Mouse (Mus musculus): ENCODE data around the gene Prdx1. TPM values are rescaled to one million over a fixed set of nuclear protein-coding genes. Genes with fewer than 3 reads are reported as not detected.
"Not testable (repeated sequence)": the region's sequence is repeated elsewhere in the genome, so short reads cannot be mapped to it uniquely, and the experiment has no call there.

Prdx1 gene
- polyA plus RNA-seq, 1 experiment from 2014 or later = 1,024 TPM

DNA sequence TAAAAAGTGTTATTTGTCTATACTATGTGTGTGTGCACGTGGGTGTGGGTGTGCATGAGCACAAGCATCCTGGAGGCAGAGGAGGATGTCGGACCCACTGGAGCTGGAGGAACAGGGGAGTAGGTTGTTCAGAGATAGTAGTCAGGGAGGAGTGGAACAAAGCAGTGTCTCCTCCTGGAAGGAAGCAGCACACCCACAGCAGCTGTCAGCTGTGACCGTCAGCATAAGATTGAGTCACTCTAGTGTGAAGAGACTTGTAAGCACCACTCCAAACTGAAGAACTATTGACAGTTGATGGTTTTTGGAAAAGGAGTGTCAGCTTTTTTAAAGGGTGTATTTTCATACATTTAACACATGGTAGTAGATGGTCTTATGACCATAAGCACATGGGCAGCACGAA lies 18.7 kb upstream of the Prdx1 start:
- Histone ChIP-seq H3K4me1 (ENCODE audit: control insufficient read depth, insufficient read depth, low read length) (no peaks in the 10 kb centered on the region), H3K27me3 (ENCODE audit: control insufficient read depth, insufficient read depth, low read length) (no peaks in the 10 kb centered on the region), H3K27ac (ENCODE audit: low read depth, low read length) (no peak overlapping the region), H3K36me3 (ENCODE audit: control insufficient read depth, insufficient read depth, low read length) (no peaks in the 10 kb centered on the region), H3K4me3 (ENCODE audit: low read depth, low read length) (no peak overlapping the region), H3K9ac (ENCODE audit: low read depth, low read length) (no peak overlapping the region), H3K4me2 (no peak overlapping the region), H3K9me3 (replicated peaks; ENCODE audit: control insufficient read depth, low read length) (no peaks in the 10 kb centered on the region)
- WGBS (ENCODE audit: insufficient replicate concordance) = 55% methylated on average over 4 of the region's 4 CpGs
- ATAC-seq (replicated peaks; ENCODE audit: insufficient number of reproducible peaks, low FRiP score, low TSS enrichment) = no peak

DNA sequence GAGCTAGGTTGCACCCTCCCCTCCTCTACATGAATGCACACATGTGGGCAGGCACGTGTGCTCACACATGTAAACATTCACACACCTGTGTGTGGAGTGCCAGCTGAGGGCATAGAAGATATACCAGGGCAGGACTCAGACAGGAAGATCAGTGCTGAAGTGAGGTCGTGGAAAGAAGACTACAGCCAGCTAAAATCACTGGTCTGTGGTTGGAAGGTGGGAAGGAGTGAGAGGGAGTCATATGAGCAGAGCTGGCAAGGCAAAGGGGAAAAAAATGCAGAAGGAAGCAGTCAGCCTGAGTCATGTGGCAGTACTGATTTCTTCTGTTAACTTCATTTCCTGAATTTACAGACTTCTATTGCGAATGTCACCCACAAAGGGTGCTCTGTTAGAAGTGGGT lies 17.2 kb upstream of the Prdx1 start:
- no peak overlapping the region for H3K4me2 ChIP-seq
- no peak overlapping the region for H3K4me3 ChIP-seq (ENCODE audit: low read depth, low read length)
- 0 out of 2 replicates have a peak, but pooled peaks cover 3% of the 10 kb centered on the region for H3K4me1 ChIP-seq (ENCODE audit: control insufficient read depth, insufficient read depth, low read length)
- H3K9me3 ChIP-seq (replicated peaks; ENCODE audit: control insufficient read depth, low read length) = no peaks in the 10 kb centered on the region
- H3K27me3 ChIP-seq (ENCODE audit: control insufficient read depth, insufficient read depth, low read length) = no peaks in the 10 kb centered on the region
- H3K9ac ChIP-seq (ENCODE audit: low read depth, low read length) = no peak overlapping the region
- WGBS (ENCODE audit: insufficient replicate concordance) = 53% methylated on average over 3 of the region's 3 CpGs
- no peak overlapping the region for H3K27ac ChIP-seq (ENCODE audit: low read depth, low read length)
- no peaks in the 10 kb centered on the region for H3K36me3 ChIP-seq (ENCODE audit: control insufficient read depth, insufficient read depth, low read length)
- ATAC-seq (replicated peaks; ENCODE audit: insufficient number of reproducible peaks, low FRiP score, low TSS enrichment) = no peak

DNA sequence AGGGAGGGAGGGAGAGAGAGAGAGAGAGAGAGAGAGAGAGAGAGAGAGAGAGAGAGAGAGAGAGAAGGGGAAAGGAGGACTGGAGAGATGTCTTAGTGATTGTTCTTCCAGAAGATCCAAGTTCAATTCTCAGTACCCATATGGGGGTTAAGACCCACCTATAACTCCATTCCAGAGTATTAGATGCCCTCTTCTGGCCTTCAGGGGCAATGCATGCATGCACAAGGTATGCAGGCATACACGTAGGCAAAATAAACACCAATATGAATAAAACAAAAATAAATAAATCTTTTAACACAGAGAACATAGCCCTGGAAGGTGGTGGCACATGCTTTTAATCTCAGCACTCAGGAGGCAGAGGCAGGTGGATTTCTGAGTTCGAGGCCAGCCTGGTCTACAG lies 16.1 kb upstream of the Prdx1 start:
- H3K9ac ChIP-seq (ENCODE audit: low read depth, low read length) = no peak overlapping the region
- H3K9me3 ChIP-seq (replicated peaks; ENCODE audit: control insufficient read depth, low read length) = no peaks in the 10 kb centered on the region
- H3K4me2 ChIP-seq = no peak overlapping the region
- H3K27me3 ChIP-seq (ENCODE audit: control insufficient read depth, insufficient read depth, low read length) = no peaks in the 10 kb centered on the region
- H3K27ac ChIP-seq (ENCODE audit: low read depth, low read length) = no peak overlapping the region
- 54% methylated on average over 2 of the region's 2 CpGs for WGBS (ENCODE audit: insufficient replicate concordance)
- ATAC-seq (replicated peaks; ENCODE audit: insufficient number of reproducible peaks, low FRiP score, low TSS enrichment) = no peak
- no peaks in the 10 kb centered on the region for H3K36me3 ChIP-seq (ENCODE audit: control insufficient read depth, insufficient read depth, low read length)
- 0 out of 2 replicates have a peak, but pooled peaks cover 3% of the 10 kb centered on the region for H3K4me1 ChIP-seq (ENCODE audit: control insufficient read depth, insufficient read depth, low read length)
- no peak overlapping the region for H3K4me3 ChIP-seq (ENCODE audit: low read depth, low read length)

GRCm38 (mm10) chr4:116672785-116673184 lies 12.6 kb upstream of the Prdx1 start:
- 59% methylated on average over 2 of the region's 2 CpGs for WGBS (ENCODE audit: insufficient replicate concordance)
- Histone ChIP-seq H3K4me3 (ENCODE audit: low read depth, low read length) (no peak overlapping the region), H3K4me2 (no peak overlapping the region), H3K27ac (ENCODE audit: low read depth, low read length) (no peak overlapping the region), H3K4me1 (ENCODE audit: control insufficient read depth, insufficient read depth, low read length) (0 out of 2 replicates have a peak, but pooled peaks cover 3% of the 10 kb centered on the region), H3K9ac (ENCODE audit: low read depth, low read length) (no peak overlapping the region), H3K36me3 (ENCODE audit: control insufficient read depth, insufficient read depth, low read length) (no peaks in the 10 kb centered on the region), H3K9me3 (replicated peaks; ENCODE audit: control insufficient read depth, low read length) (no peaks in the 10 kb centered on the region), H3K27me3 (ENCODE audit: control insufficient read depth, insufficient read depth, low read length) (no peaks in the 10 kb centered on the region)
- no peak for ATAC-seq (replicated peaks; ENCODE audit: insufficient number of reproducible peaks, low FRiP score, low TSS enrichment)

DNA sequence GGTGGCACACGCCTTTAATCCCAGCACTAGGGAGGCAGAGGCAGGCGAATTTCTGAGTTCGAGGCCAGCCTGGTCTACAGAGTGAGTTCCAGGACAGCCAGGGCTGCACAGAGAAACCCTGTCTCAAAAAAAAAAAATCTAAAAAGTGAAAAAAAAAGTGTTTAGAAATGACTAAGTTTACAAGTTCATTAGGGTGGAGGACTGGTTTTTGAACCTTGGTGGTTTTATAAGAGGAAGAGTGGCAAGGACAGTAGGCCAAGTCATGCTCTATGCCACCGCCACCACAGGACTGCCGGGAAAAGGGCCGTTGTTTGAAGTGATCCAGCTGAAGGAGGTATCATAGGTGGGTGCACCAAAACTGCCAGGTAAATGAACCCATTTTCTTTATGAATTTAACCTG lies 10.6 kb upstream of the Prdx1 start:
- 88% methylated on average over 6 of the region's 6 CpGs for WGBS (ENCODE audit: insufficient replicate concordance)
- not testable (repeated sequence) for ATAC-seq (replicated peaks; ENCODE audit: insufficient number of reproducible peaks, low FRiP score, low TSS enrichment); H3K27ac ChIP-seq (ENCODE audit: low read depth, low read length); H3K9ac ChIP-seq (ENCODE audit: low read depth, low read length); H3K36me3 ChIP-seq (ENCODE audit: control insufficient read depth, insufficient read depth, low read length); H3K4me2 ChIP-seq; H3K9me3 ChIP-seq (replicated peaks; ENCODE audit: control insufficient read depth, low read length); H3K4me1 ChIP-seq (ENCODE audit: control insufficient read depth, insufficient read depth, low read length); H3K27me3 ChIP-seq (ENCODE audit: control insufficient read depth, insufficient read depth, low read length); H3K4me3 ChIP-seq (ENCODE audit: low read depth, low read length)

DNA sequence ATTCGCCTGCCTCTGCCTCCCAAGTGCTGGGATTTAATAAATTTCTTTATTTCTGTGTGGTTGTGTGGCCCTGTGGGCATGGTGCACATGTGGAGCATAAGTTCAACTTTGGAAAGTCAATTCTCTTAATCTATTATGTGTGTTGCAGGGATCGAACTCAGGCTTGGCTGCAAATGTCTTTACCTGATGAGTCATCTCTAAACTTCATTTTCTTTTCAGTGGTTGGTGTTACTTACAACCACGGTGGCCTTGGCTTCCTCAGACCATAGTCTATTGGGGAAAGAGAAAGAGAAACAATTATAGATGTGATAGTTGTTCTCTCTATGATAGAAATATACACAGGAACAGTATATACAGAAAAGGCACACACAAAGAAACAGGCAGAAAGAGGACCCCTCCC lies 9.3 kb upstream of the Prdx1 start:
- no peaks in the 10 kb centered on the region for H3K36me3 ChIP-seq (ENCODE audit: control insufficient read depth, insufficient read depth, low read length)
- H3K4me2 ChIP-seq = no peak overlapping the region
- no peak for ATAC-seq (replicated peaks; ENCODE audit: insufficient number of reproducible peaks, low FRiP score, low TSS enrichment)
- H3K27ac ChIP-seq (ENCODE audit: low read depth, low read length) = no peak overlapping the region
- H3K4me1 ChIP-seq (ENCODE audit: control insufficient read depth, insufficient read depth, low read length) = 0 out of 2 replicates have a peak, but pooled peaks cover 3% of the 10 kb centered on the region
- H3K4me3 ChIP-seq (ENCODE audit: low read depth, low read length) = no peak overlapping the region
- H3K27me3 ChIP-seq (ENCODE audit: control insufficient read depth, insufficient read depth, low read length) = no peaks in the 10 kb centered on the region
- no peak overlapping the region for H3K9ac ChIP-seq (ENCODE audit: low read depth, low read length)
- no peaks in the 10 kb centered on the region for H3K9me3 ChIP-seq (replicated peaks; ENCODE audit: control insufficient read depth, low read length)
- whole genome bisulfite sequencing (ENCODE audit: insufficient replicate concordance) = 70% methylated on average over 3 of the region's 3 CpGs

DNA sequence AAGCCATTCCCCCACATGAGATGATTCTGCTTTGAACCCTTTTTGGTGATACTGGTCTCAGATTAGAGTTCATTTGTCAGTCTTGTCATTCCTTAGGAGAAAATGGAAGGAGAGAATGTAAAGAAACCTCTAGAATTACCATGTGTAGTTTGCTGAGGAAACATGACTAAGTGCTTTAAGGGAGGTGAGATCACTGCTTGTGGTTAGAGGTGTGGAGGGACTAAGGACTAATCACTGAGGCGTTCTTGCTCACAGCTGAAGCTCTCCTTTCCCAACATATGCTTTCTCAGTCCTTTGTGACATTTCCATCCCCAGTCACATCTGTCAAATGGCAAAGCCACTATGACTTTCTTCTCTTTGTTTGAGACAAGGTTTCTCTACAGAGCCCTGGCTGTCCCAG lies 7.5 kb upstream of the Prdx1 start:
- H3K36me3 ChIP-seq (ENCODE audit: control insufficient read depth, insufficient read depth, low read length) = no peaks in the 10 kb centered on the region
- H3K27ac ChIP-seq (ENCODE audit: low read depth, low read length) = no peak overlapping the region
- ATAC-seq (replicated peaks; ENCODE audit: insufficient number of reproducible peaks, low FRiP score, low TSS enrichment) = no peak
- H3K27me3 ChIP-seq (ENCODE audit: control insufficient read depth, insufficient read depth, low read length) = no peaks in the 10 kb centered on the region
- no peak overlapping the region for H3K9ac ChIP-seq (ENCODE audit: low read depth, low read length)
- H3K4me3 ChIP-seq (ENCODE audit: low read depth, low read length) = no peak overlapping the region
- 0 out of 2 replicates have a peak, but pooled peaks cover under 1% of the 10 kb centered on the region for H3K4me1 ChIP-seq (ENCODE audit: control insufficient read depth, insufficient read depth, low read length)
- H3K4me2 ChIP-seq = no peak overlapping the region
- 70% methylated on average over 1 of the region's 1 CpGs for WGBS (ENCODE audit: insufficient replicate concordance)
- no peaks in the 10 kb centered on the region for H3K9me3 ChIP-seq (replicated peaks; ENCODE audit: control insufficient read depth, low read length)

- ATAC-seq (replicated peaks; ENCODE audit: insufficient number of reproducible peaks, low FRiP score, low TSS enrichment) = no peak
- H3K4me1 ChIP-seq (ENCODE audit: control insufficient read depth, insufficient read depth, low read length) = no peaks in the 10 kb centered on the region
- no peaks in the 10 kb centered on the region for H3K9me3 ChIP-seq (replicated peaks; ENCODE audit: control insufficient read depth, low read length)
- H3K9ac ChIP-seq (ENCODE audit: low read depth, low read length) = no peak overlapping the region
- H3K4me2 ChIP-seq = no peak overlapping the region
- 64% methylated on average over 5 of the region's 5 CpGs for WGBS (ENCODE audit: insufficient replicate concordance)
- H3K27me3 ChIP-seq (ENCODE audit: control insufficient read depth, insufficient read depth, low read length) = no peaks in the 10 kb centered on the region
- no peak overlapping the region for H3K4me3 ChIP-seq (ENCODE audit: low read depth, low read length)
- no peak overlapping the region for H3K27ac ChIP-seq (ENCODE audit: low read depth, low read length)
- H3K36me3 ChIP-seq (ENCODE audit: control insufficient read depth, insufficient read depth, low read length) = no peaks in the 10 kb centered on the region
Observed at GRCm38 (mm10) chr4:116679141-116679540, 6.2 kb upstream of the Prdx1 start.

- not testable (repeated sequence) for H3K27ac ChIP-seq (ENCODE audit: low read depth, low read length); H3K4me2 ChIP-seq; H3K4me1 ChIP-seq (ENCODE audit: control insufficient read depth, insufficient read depth, low read length); H3K9ac ChIP-seq (ENCODE audit: low read depth, low read length); H3K9me3 ChIP-seq (replicated peaks; ENCODE audit: control insufficient read depth, low read length); H3K36me3 ChIP-seq (ENCODE audit: control insufficient read depth, insufficient read depth, low read length); H3K27me3 ChIP-seq (ENCODE audit: control insufficient read depth, insufficient read depth, low read length); H3K4me3 ChIP-seq (ENCODE audit: low read depth, low read length); ATAC-seq (replicated peaks; ENCODE audit: insufficient number of reproducible peaks, low FRiP score, low TSS enrichment)
- WGBS (ENCODE audit: insufficient replicate concordance) = 91% methylated on average over 4 of the region's 4 CpGs
Observed at GRCm38 (mm10) chr4:116680521-116680920, 4.8 kb upstream of the Prdx1 start.
